Mouse (Mus musculus) liver, postnatal 0 days (tissue): ENCODE data around the gene Tshz2. TPM values are rescaled to one million over a fixed set of nuclear protein-coding genes. Genes with fewer than 3 reads are reported as not detected.

Experiments
- ATAC-seq: fragments of 200-750 bp; cut with Nextera tagmentation; 2 replicates; pipeline ENCODE4 v1.8.0; 2017; ENCODE audit warnings: mild to moderate bottlenecking, moderate library complexity
- DNase-seq: peaks from one replicate; pipeline ENCODE4 v3.0.0-alpha.2; 2016
- H3K27ac ChIP-seq: fragments of 300-500 bp; sonication (generic); 2 replicates; pipeline ENCODE4 v1.5.1; 2014; ENCODE audit warnings: antibody characterized with exemption, moderate library complexity, mild to moderate bottlenecking, low read depth
- H3K27me3 ChIP-seq: fragments of 300-500 bp; sonication (generic); 2 replicates; pipeline ENCODE4 v1.6.1; 2014; ENCODE audit warnings: low read length, control low read depth, mixed read lengths; ENCODE audit not compliant: insufficient read depth
- H3K36me3 ChIP-seq: fragments of 300-500 bp; sonication (generic); replicated peaks from 2 replicates; pipeline ENCODE4 v1.6.1; 2014; ENCODE audit warnings: mild to moderate bottlenecking, control low read depth, low read length, moderate library complexity, mixed read lengths; ENCODE audit not compliant: insufficient read depth
- H3K4me1 ChIP-seq: fragments of 300-500 bp; sonication (generic); 2 replicates; pipeline ENCODE4 v1.6.1; 2014; ENCODE audit warnings: antibody characterized with exemption, mild to moderate bottlenecking, control low read depth; ENCODE audit not compliant: insufficient read depth
- H3K4me2 ChIP-seq: fragments of 300-500 bp; sonication (generic); 2 replicates; pipeline ENCODE4 v1.6.1; 2014; ENCODE audit warnings: low read depth, mild to moderate bottlenecking, low read length, moderate library complexity, mixed read lengths
- H3K4me3 ChIP-seq: fragments of 300-500 bp; sonication (generic); 2 replicates; pipeline ENCODE4 v1.5.1; 2014; ENCODE audit warnings: low read depth, low read length
- H3K9ac ChIP-seq: fragments of 300-500 bp; sonication (generic); replicated peaks from 2 replicates; pipeline ENCODE4 v1.6.1; 2014; ENCODE audit warnings: mild to moderate bottlenecking, moderate library complexity
- H3K9me3 ChIP-seq: fragments of 300-500 bp; sonication (generic); 2 replicates; pipeline ENCODE4 v1.6.1; 2016; ENCODE audit warnings: mild to moderate bottlenecking, control low read depth, low read length, mixed read lengths
- CTCF ChIP-seq: sonication (generic); IDR thresholded peaks from 2 replicates; pipeline ENCODE4 v1.5.1; 2016; ENCODE audit warnings: antibody characterized with exemption, low read depth
- EP300 ChIP-seq: IDR thresholded peaks from 2 replicates; pipeline ENCODE4 v1.6.1; 2016; ENCODE audit warnings: antibody characterized with exemption, low read depth, mild to moderate bottlenecking
- WGBS: fragments of 180-500 bp; shearing (Covaris S2); extraction: QIAGEN DNeasy Blood & Tissue Kit; methylation state at CpG from one replicate; pipeline ENCODE4 v1.1.7; 2014; ENCODE audit not compliant: insufficient replicate concordance; 5-methylcytosine and 5-hydroxymethylcytosine counted together
- polyA plus RNA-seq: library from polyadenylated mRNA; unstranded; fragments of >200 nt; fragmentation: Nextera tagmentation; extraction: Ambion mirVana; gene quantifications from 2 replicates; pipeline ENCODE4 v1.2.1, GENCODE M21; 2015

Gene Tshz2
- polyA plus RNA-seq, 1 experiment from 2014 or later: 1.5 TPM

- Histone ChIP-seq H3K36me3 (no peaks in the 10 kb centered on the region), H3K4me3 (no peak overlapping the region), H3K9ac (no peak overlapping the region), H3K4me1 (no peaks in the 10 kb centered on the region), H3K27ac (no peak overlapping the region), H3K27me3 (no peaks in the 10 kb centered on the region), H3K9me3 (no peaks in the 10 kb centered on the region), H3K4me2 (no peak overlapping the region)
- DNase-seq (no peak), ATAC-seq (no peak)
- WGBS: 82% methylated on average over 10 of the region's 10 CpGs
- no peak for TF ChIP-seq CTCF
- TF ChIP-seq EP300: no peak
Measured at GRCm38 (mm10) chr2:169589697-169590096, 43.1 kb upstream of the Tshz2 start.

- Histone ChIP-seq H3K36me3 (no peaks in the 10 kb centered on the region), H3K9me3 (no peaks in the 10 kb centered on the region), H3K27ac (no peak overlapping the region), H3K4me1 (no peaks in the 10 kb centered on the region), H3K4me3 (no peak overlapping the region), H3K4me2 (no peak overlapping the region), H3K9ac (no peak overlapping the region), H3K27me3 (no peaks in the 10 kb centered on the region)
- no peak for ATAC-seq
- TF ChIP-seq EP300: no peak
- no peak for TF ChIP-seq CTCF
- 55% methylated on average over 8 of the region's 8 CpGs for WGBS
- no peak for DNase-seq
Measured at GRCm38 (mm10) chr2:169590412-169590811, 42.4 kb upstream of the Tshz2 start.

GRCm38 (mm10) chr2:169593742-169594141 is 39.1 kb upstream of the Tshz2 start:
- Histone ChIP-seq H3K9ac (no peak overlapping the region), H3K4me2 (no peak overlapping the region), H3K36me3 (no peaks in the 10 kb centered on the region), H3K27me3 (no peaks in the 10 kb centered on the region), H3K4me3 (no peak overlapping the region), H3K27ac (no peak overlapping the region), H3K4me1 (no peaks in the 10 kb centered on the region), H3K9me3 (no peaks in the 10 kb centered on the region)
- WGBS: 51% methylated on average over 3 of the region's 3 CpGs
- ATAC-seq (no peak), DNase-seq (no peak)
- TF ChIP-seq EP300 (no peak), CTCF (no peak)

GRCm38 (mm10) chr2:169597357-169597756 is 35.5 kb upstream of the Tshz2 start:
- Histone ChIP-seq H3K4me3 (no peak overlapping the region), H3K9ac (no peak overlapping the region), H3K4me2 (no peak overlapping the region), H3K9me3 (no peaks in the 10 kb centered on the region), H3K27ac (no peak overlapping the region), H3K4me1 (no peaks in the 10 kb centered on the region), H3K27me3 (no peaks in the 10 kb centered on the region), H3K36me3 (no peaks in the 10 kb centered on the region)
- TF ChIP-seq EP300 (no peak), CTCF (no peak)
- 81% methylated on average over 6 of the region's 6 CpGs for WGBS
- ATAC-seq (no peak), DNase-seq (no peak)

- Histone ChIP-seq H3K27ac (no peak overlapping the region), H3K9me3 (no peaks in the 10 kb centered on the region), H3K36me3 (no peaks in the 10 kb centered on the region), H3K4me2 (no peak overlapping the region), H3K9ac (no peak overlapping the region), H3K27me3 (no peaks in the 10 kb centered on the region), H3K4me3 (no peak overlapping the region), H3K4me1 (no peaks in the 10 kb centered on the region)
- no peak for TF ChIP-seq CTCF
- no peak for TF ChIP-seq EP300
- no peak for DNase-seq
- 88% methylated on average over 8 of the region's 8 CpGs for WGBS
- no peak for ATAC-seq
Measured at GRCm38 (mm10) chr2:169597971-169598370, 34.8 kb upstream of the Tshz2 start.

GRCm38 (mm10) chr2:169599591-169599990 is 33.2 kb upstream of the Tshz2 start:
- H3K4me1 ChIP-seq: no peaks in the 10 kb centered on the region
- H3K27me3 ChIP-seq: no peaks in the 10 kb centered on the region
- DNase-seq (no peak), ATAC-seq (no peak)
- H3K9ac ChIP-seq: no peak overlapping the region
- no peak overlapping the region for H3K4me3 ChIP-seq
- H3K4me2 ChIP-seq: no peak overlapping the region
- no peaks in the 10 kb centered on the region for H3K36me3 ChIP-seq
- H3K27ac ChIP-seq: no peak overlapping the region
- WGBS: 73% methylated on average over 4 of the region's 4 CpGs
- no peak for TF ChIP-seq EP300
- no peak for TF ChIP-seq CTCF
- H3K9me3 ChIP-seq: no peaks in the 10 kb centered on the region

- TF ChIP-seq EP300: no peak
- TF ChIP-seq CTCF: no peak
- Histone ChIP-seq H3K9ac (no peak overlapping the region), H3K4me3 (no peak overlapping the region), H3K9me3 (no peaks in the 10 kb centered on the region), H3K27ac (no peak overlapping the region), H3K36me3 (no peaks in the 10 kb centered on the region), H3K4me2 (no peak overlapping the region), H3K27me3 (no peaks in the 10 kb centered on the region), H3K4me1 (no peaks in the 10 kb centered on the region)
- no peak for DNase-seq
- 49% methylated on average over 6 of the region's 6 CpGs for WGBS
- no peak for ATAC-seq
Measured at GRCm38 (mm10) chr2:169600163-169600562, 32.6 kb upstream of the Tshz2 start.
